Mouse (Mus musculus) liver, embryonic 14 days (tissue): ENCODE data around the gene Gm17428. TPM values are rescaled to one million over a fixed set of nuclear protein-coding genes. Genes with fewer than 3 reads are reported as not detected.

Source experiments
- polyA plus RNA-seq: library from polyadenylated mRNA; depleted of rRNA; stranded (reverse); fragments of >200 nt; gene quantifications from 2 replicates; pipeline ENCODE4 v1.2.3, GENCODE M21; 2012; rRNA removed

The Gm17428 gene
- polyA plus RNA-seq: not detected in 2 replicates

GRCm38 (mm10) chr14:54976633-54977032 lies at the start of gene Gm17428:
Gene Gm17428, plus strand, starts transcription at chr14:54976933.

DNA sequence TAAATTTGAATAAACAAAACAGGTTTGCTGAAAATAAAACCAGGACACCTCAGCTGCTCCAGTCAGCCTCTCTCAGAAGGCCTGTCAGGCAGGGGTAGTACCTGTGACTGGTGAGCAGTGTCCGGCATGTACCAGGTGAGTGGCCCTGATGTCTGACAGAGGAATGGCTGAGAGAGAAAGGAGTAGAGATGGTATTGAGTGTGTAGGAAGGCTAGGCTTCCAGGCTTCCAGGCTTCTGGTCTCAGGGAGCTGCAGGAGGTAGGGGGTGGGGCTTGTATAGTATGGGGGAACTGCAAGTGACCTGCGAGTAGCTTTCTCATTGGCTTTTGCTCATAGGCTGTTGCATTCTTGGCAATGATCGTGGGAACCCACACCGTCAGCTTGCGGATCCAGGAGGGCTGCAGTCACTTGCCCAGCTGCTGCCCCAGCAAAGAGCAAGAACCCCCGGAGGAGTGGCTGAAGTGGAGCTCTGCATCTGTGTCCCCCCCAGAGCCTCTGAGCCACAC lies 44.0 kb upstream of the Gm17428 start, which contains the start of gene Il25:
Gene Il25 (plus strand): TSS at position 51 of the 506 bp plus-strand sequence.

DNA sequence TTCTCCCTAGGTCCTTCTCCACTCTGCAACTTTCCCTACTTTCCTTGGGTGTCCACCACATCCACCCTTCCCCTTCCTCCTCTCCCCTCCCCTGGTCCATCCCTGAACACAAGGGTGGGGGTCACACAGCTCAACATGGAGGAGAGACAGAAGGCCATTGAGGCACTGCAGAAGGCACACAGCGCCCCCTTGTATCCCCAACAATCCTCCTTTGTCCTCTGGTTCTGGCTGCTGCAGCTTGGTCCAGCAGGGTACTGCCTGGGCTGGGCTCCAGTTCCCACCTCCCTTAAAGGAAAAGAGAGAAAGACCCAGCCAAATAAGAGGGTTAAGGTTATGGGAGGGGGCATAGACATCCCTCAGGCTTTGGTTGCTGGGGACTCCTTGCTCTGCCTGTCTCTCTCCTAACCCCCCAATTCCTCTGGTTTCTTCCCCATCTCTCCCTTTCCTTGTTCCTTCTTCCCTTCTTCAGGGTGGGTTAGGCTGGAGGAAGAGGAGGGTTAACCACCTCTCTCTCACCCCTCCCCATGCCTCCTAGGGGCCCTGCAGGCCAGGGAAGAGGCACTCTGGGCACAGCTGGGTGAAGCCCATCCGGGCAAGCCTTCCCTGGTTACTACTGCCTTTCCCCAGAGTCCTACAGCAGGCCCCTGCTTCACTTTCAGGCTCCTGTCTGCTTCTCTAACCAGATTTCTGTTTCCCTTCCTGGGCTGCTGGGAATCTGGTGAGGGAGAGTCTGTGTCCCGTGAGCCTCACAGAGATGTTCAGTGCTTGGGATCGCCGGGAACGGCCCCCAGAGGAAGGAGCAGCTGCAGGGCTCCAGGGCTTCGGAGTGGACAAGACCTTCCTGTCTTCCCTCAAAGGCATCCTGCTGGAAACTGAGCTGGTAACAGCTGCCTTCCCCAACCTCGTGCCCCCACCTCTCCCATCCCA lies 40.6 kb upstream of the Gm17428 start, which contains the start of gene Cmtm5:
Gene Cmtm5 (plus strand): TSS at position 358 of the 927 bp plus-strand sequence.

GRCm38 (mm10) chr14:54966320-54966977 lies 10.3 kb upstream of the Gm17428 start, which contains the start of gene Myh6:
Gene Myh6, minus strand, starts transcription at chr14:54966927.

GRCm38 (mm10) chr14:54994136-54994868 lies 17.6 kb downstream of the Gm17428 start, which contains the start of gene Myh7:
Gene Myh7, minus strand, starts transcription at chr14:54994626.

GRCm38 (mm10) chr14:55014991-55015766 lies 38.4 kb downstream of the Gm17428 start, which contains the start of gene Ngdn:
Gene Ngdn, plus strand, starts transcription at chr14:55015454.

Other genes starting within 250 kb of the Gm17428 start
- gene Slc7a8, start 195.0 kb upstream of the Gm17428 start, polyA plus RNA-seq: 2.9 and 3.6 TPM in 2 replicates
- gene Rnf212b, start 162.8 kb upstream of the Gm17428 start, polyA plus RNA-seq: not detected in 2 replicates
- gene Homez, start 106.0 kb upstream of the Gm17428 start, polyA plus RNA-seq: 1.1 and 1.2 TPM in 2 replicates
- 2.6 and 3.0 TPM in 2 replicates for gene Ppp1r3e, start 99.4 kb upstream of the Gm17428 start, polyA plus RNA-seq
- gene Bcl2l2, start 93.6 kb upstream of the Gm17428 start, polyA plus RNA-seq: 4.9 and 5.8 TPM in 2 replicates
- 0.09 and 0.10 TPM in 2 replicates for gene Gm20521, start 93.5 kb upstream of the Gm17428 start, polyA plus RNA-seq
- gene Pabpn1, start 84.4 kb upstream of the Gm17428 start, polyA plus RNA-seq: 115 and 131 TPM in 2 replicates
- 2.8 and 5.0 TPM in 2 replicates for gene Slc22a17, start 63.8 kb upstream of the Gm17428 start, polyA plus RNA-seq
- gene Efs, start 50.8 kb upstream of the Gm17428 start, polyA plus RNA-seq: 0.25 and 0.83 TPM in 2 replicates
- not detected in 2 replicates for gene Il25, start 44.2 kb upstream of the Gm17428 start, polyA plus RNA-seq
- 0.12 TPM in 1 of 2 replicates, not detected in the other for gene Cmtm5, start 40.7 kb upstream of the Gm17428 start, polyA plus RNA-seq
- gene Myh6, start 10.0 kb upstream of the Gm17428 start, polyA plus RNA-seq: 0.02 and 0.20 TPM in 2 replicates
- 0.07 and 2.9 TPM in 2 replicates for gene Myh7, start 17.7 kb downstream of the Gm17428 start, polyA plus RNA-seq
- gene Ngdn, start 38.5 kb downstream of the Gm17428 start, polyA plus RNA-seq: 32.0 and 34.0 TPM in 2 replicates
- 0.19 and 0.28 TPM in 2 replicates for gene Zfhx2, start 115.4 kb downstream of the Gm17428 start, polyA plus RNA-seq
- gene Thtpa, start 117.9 kb downstream of the Gm17428 start, polyA plus RNA-seq: 1.9 and 2.4 TPM in 2 replicates
- 12.2 and 14.4 TPM in 2 replicates for gene Ap1g2, start 129.7 kb downstream of the Gm17428 start, polyA plus RNA-seq
- gene Jph4, start 140.0 kb downstream of the Gm17428 start, polyA plus RNA-seq: 0.02 and 0.05 TPM in 2 replicates
- 0.03 TPM in 2 replicates for gene Dhrs2, start 245.1 kb downstream of the Gm17428 start, polyA plus RNA-seq